Mouse (Mus musculus): ENCODE measurements at regions not wholly inside any gene's neighbourhood (a gene's known extent, or its start where the extent isn't known, plus 50 kb on each side); places are given as distances from the start of the nearest gene placed in this dataset.

- no peak for DNase-seq (ENCODE audit: low read depth in 2 of 2, low spot score in 2 of 2)
These were observed 156.7 kb upstream of the Tmtc1 start for GRCm38 (mm10) chr6:148600934-148601333.

- no peak for DNase-seq (ENCODE audit: low read depth in 2 of 2, low spot score in 2 of 2)
These were observed 155.3 kb upstream of the Tmtc1 start for GRCm38 (mm10) chr6:148599473-148599872.

GRCm38 (mm10) chr6:148598746-148599337 lies 154.7 kb upstream of the Tmtc1 start:
- DNase-seq (ENCODE audit: low read depth in 2 of 2, low spot score in 2 of 2) = no peak

GRCm38 (mm10) chr6:148595009-148595770 lies 151.0 kb upstream of the Tmtc1 start:
- no peak for DNase-seq (ENCODE audit: low read depth in 2 of 2, low spot score in 2 of 2)

- no peak for DNase-seq (ENCODE audit: low read depth in 2 of 2, low spot score in 2 of 2)
These were observed 144.8 kb upstream of the Tmtc1 start for GRCm38 (mm10) chr6:148588971-148589370.

- DNase-seq (ENCODE audit: low read depth in 2 of 2, low spot score in 2 of 2) = no peak
These were observed 142.5 kb upstream of the Tmtc1 start for GRCm38 (mm10) chr6:148586439-148587321.

- DNase-seq (ENCODE audit: low read depth in 2 of 2, low spot score in 2 of 2) = no peak
These were observed 139.9 kb upstream of the Tmtc1 start for GRCm38 (mm10) chr6:148584126-148584525.

GRCm38 (mm10) chr6:148578281-148578680 lies 134.1 kb upstream of the Tmtc1 start:
- no peak for DNase-seq (ENCODE audit: low read depth in 2 of 2, low spot score in 2 of 2)

GRCm38 (mm10) chr6:148577663-148578062 lies 133.5 kb upstream of the Tmtc1 start:
- DNase-seq (ENCODE audit: low read depth in 2 of 2, low spot score in 2 of 2) = no peak

- DNase-seq (ENCODE audit: low read depth in 2 of 2, low spot score in 2 of 2) = no peak
These were observed 130.7 kb upstream of the Tmtc1 start for GRCm38 (mm10) chr6:148574742-148575453.

GRCm38 (mm10) chr6:148572201-148572600 lies 128.0 kb upstream of the Tmtc1 start:
- no peak for DNase-seq (ENCODE audit: low read depth in 2 of 2, low spot score in 2 of 2)

GRCm38 (mm10) chr6:148571651-148572050 lies 127.5 kb upstream of the Tmtc1 start:
- no peak for DNase-seq (ENCODE audit: low read depth in 2 of 2, low spot score in 2 of 2)

GRCm38 (mm10) chr6:148564146-148564545 lies 120.0 kb upstream of the Tmtc1 start:
- DNase-seq (ENCODE audit: low read depth in 2 of 2, low spot score in 2 of 2) = no peak

- no peak for DNase-seq (ENCODE audit: low read depth in 2 of 2, low spot score in 2 of 2)
These were observed 118.1 kb upstream of the Tmtc1 start for GRCm38 (mm10) chr6:148562206-148562708.

- DNase-seq (ENCODE audit: low read depth in 2 of 2, low spot score in 2 of 2) = no peak
These were observed 112.3 kb upstream of the Tmtc1 start for GRCm38 (mm10) chr6:148556484-148556871.

GRCm38 (mm10) chr6:148555651-148556483 lies 111.7 kb upstream of the Tmtc1 start:
- DNase-seq (ENCODE audit: low read depth in 2 of 2, low spot score in 2 of 2) = no peak

- DNase-seq (ENCODE audit: low read depth in 2 of 2, low spot score in 2 of 2) = no peak
These were observed 110.3 kb upstream of the Tmtc1 start for GRCm38 (mm10) chr6:148554463-148554862.

- no peak for DNase-seq (ENCODE audit: low read depth in 2 of 2, low spot score in 2 of 2)
These were observed 109.4 kb upstream of the Tmtc1 start for GRCm38 (mm10) chr6:148553616-148554015.

GRCm38 (mm10) chr6:148551097-148551496 lies 106.9 kb upstream of the Tmtc1 start:
- no peak for DNase-seq (ENCODE audit: low read depth in 2 of 2, low spot score in 2 of 2)

- no peak for DNase-seq (ENCODE audit: low read depth in 2 of 2, low spot score in 2 of 2)
These were observed 104.1 kb upstream of the Tmtc1 start for GRCm38 (mm10) chr6:148548138-148548778.
